Mouse (Mus musculus) myocyte (in vitro differentiated cells): Measurements from ENCODE around the gene Prss16.

Experiments
- E2F4 ChIP-seq: IDR thresholded peaks from one replicate; pipeline ENCODE4 v1.6.1; 2011; ENCODE audit warnings: mild to moderate bottlenecking, control low read depth, moderate library complexity; ENCODE audit not compliant: insufficient read depth
- MAX ChIP-seq: IDR thresholded peaks from one replicate; pipeline ENCODE4 v1.6.1; 2011; ENCODE audit warnings: low read depth, mild to moderate bottlenecking, control low read depth
- MYOG ChIP-seq, 3 experiments: IDR thresholded peaks; one replicate each; pipeline ENCODE4 v1.6.1; 2011; ENCODE audit warnings: control low read depth in 2 of 3, low read depth in 2 of 3, mild to moderate bottlenecking in 2 of 3; ENCODE audit not compliant: insufficient read length in 2 of 3, control insufficient read depth in 1 of 3, insufficient read depth in 1 of 3
- POLR2A ChIP-seq: IDR thresholded peaks from one replicate; pipeline ENCODE4 v1.6.1; 2011; ENCODE audit warnings: low read depth, mild to moderate bottlenecking, control low read depth, moderate library complexity; ENCODE audit not compliant: insufficient read length
- POLR2AphosphoS2 ChIP-seq: IDR thresholded peaks from one replicate; pipeline ENCODE4 v1.6.1; 2011; ENCODE audit warnings: low read depth, control low read depth; ENCODE audit not compliant: insufficient read length
- SRF ChIP-seq: IDR thresholded peaks from one replicate; pipeline ENCODE4 v1.6.1; 2011; ENCODE audit warnings: low read depth; ENCODE audit not compliant: control insufficient read depth, insufficient read length
- TCF12 ChIP-seq: IDR thresholded peaks from one replicate; pipeline ENCODE4 v1.6.1; 2011; ENCODE audit warnings: mild to moderate bottlenecking, control low read depth; ENCODE audit not compliant: poor library complexity, insufficient read depth, severe bottlenecking
- USF1 ChIP-seq: IDR thresholded peaks from one replicate; pipeline ENCODE4 v1.6.1; 2011; ENCODE audit warnings: low read depth, mild to moderate bottlenecking, control low read depth, moderate library complexity

DNA sequence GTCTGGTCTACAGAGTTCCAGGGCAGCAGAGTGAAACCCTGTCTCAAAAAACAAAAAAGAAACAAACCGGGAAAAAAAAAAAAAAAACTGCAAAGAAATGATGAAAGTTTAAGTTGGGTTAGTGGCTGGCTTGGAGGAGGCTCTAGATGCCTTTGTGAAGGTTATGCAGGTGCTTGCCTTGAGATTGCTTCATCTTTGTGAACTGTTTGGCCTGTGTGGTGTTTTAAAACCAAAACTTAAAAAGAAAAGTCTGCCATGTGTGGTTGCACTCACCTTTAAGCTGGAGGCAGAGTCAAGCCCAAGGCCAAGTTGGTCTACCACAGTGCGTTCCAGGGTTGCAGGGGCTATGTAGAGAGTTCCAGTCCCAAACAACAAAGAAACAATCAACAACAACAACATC, 39.5 kb upstream of the Prss16 start:
- TF ChIP-seq POLR2AphosphoS2 (no peak), POLR2A (no peak), MYOG (IDR thresholded peaks at IDR 0.05; ENCODE audit: control insufficient read depth in 1 of 3, insufficient read depth in 1 of 3, insufficient read length in 2 of 3, low read depth in 2 of 3) (no peak), TCF12 (no peak), USF1 (no peak), SRF (no peak), MAX (no peak), E2F4 (no peak)
